Mouse (Mus musculus) lung, embryonic 15.5 days (tissue): ENCODE results near the gene Mrpl51. TPM values are rescaled to one million over a fixed set of nuclear protein-coding genes. Genes with fewer than 3 reads are reported as not detected.
A peak's percentile ranks its signal among the peaks of the same experiment; 100 is the strongest.

ENCODE experiments used
- ATAC-seq: fragments of 200-750 bp; cut with Nextera tagmentation; 2 replicates; pipeline ENCODE4 v1.8.0; 2017; ENCODE audit warnings: moderate number of reproducible peaks, borderline replicate concordance; ENCODE audit not compliant: low FRiP score, low TSS enrichment; ENCODE audit errors: extremely low read depth
- H3K27ac ChIP-seq: fragments of 300-500 bp; sonication (generic); 2 replicates; pipeline ENCODE4 v1.5.1; 2015; ENCODE audit warnings: moderate library complexity, mild to moderate bottlenecking, inconsistent platforms
- H3K27me3 ChIP-seq: fragments of 300-500 bp; sonication (generic); 2 replicates; pipeline ENCODE4 v1.6.1; 2015; ENCODE audit warnings: inconsistent platforms
- H3K36me3 ChIP-seq: fragments of 300-500 bp; sonication (generic); 2 replicates; pipeline ENCODE4 v1.6.1; 2015; ENCODE audit warnings: inconsistent platforms
- H3K4me1 ChIP-seq: fragments of 300-500 bp; sonication (generic); 2 replicates; pipeline ENCODE4 v1.6.1; 2015; ENCODE audit warnings: inconsistent platforms
- H3K4me2 ChIP-seq: fragments of 300-500 bp; sonication (generic); 2 replicates; pipeline ENCODE4 v1.6.1; 2015; ENCODE audit warnings: inconsistent platforms, mild to moderate bottlenecking, moderate library complexity
- H3K4me3 ChIP-seq: fragments of 300-500 bp; sonication (generic); 2 replicates; pipeline ENCODE4 v1.5.1; 2015; ENCODE audit warnings: mild to moderate bottlenecking, inconsistent platforms
- H3K9ac ChIP-seq: fragments of 300-500 bp; sonication (generic); 2 replicates; pipeline ENCODE4 v1.6.1; 2015; ENCODE audit warnings: inconsistent platforms
- H3K9me3 ChIP-seq: fragments of 300-500 bp; sonication (generic); 2 replicates; pipeline ENCODE4 v1.6.1; 2016; ENCODE audit warnings: inconsistent platforms
- WGBS: fragments of 180-500 bp; shearing (Covaris S2); methylation state at CpG from one replicate; pipeline ENCODE4 v1.1.7; 2015; 5-methylcytosine and 5-hydroxymethylcytosine counted together
- polyA plus RNA-seq: library from polyadenylated mRNA; unstranded; fragments of >200 nt; fragmentation: Nextera tagmentation; extraction: Ambion mirVana; gene quantifications from 2 replicates; pipeline ENCODE4 v1.2.1, GENCODE M21; 2015

Gene Mrpl51
- polyA plus RNA-seq, 1 experiment from 2014 or later: 208 TPM

- H3K4me2 ChIP-seq: no peak overlapping the region
- H3K27me3 ChIP-seq: no peaks in the 10 kb centered on the region
- 57% methylated on average over 2 of the region's 2 CpGs for WGBS
- H3K4me3 ChIP-seq: no peak overlapping the region
- H3K36me3 ChIP-seq: peaks cover 98% of the 10 kb centered on the region
- peaks cover 4% of the 10 kb centered on the region for H3K4me1 ChIP-seq
- H3K9me3 ChIP-seq: no peaks in the 10 kb centered on the region
- ATAC-seq: no peak
- no peak overlapping the region for H3K9ac ChIP-seq
- H3K27ac ChIP-seq: no peak overlapping the region
Observed at GRCm38 (mm10) chr6:125172474-125172873, 19.1 kb upstream of the Mrpl51 start.

- Histone ChIP-seq H3K4me3 (no peak overlapping the region), H3K4me1 (no peaks in the 10 kb centered on the region), H3K27ac (no peak overlapping the region), H3K36me3 (peaks cover 98% of the 10 kb centered on the region), H3K9me3 (no peaks in the 10 kb centered on the region), H3K4me2 (no peak overlapping the region), H3K27me3 (no peaks in the 10 kb centered on the region), H3K9ac (no peak overlapping the region)
- no peak for ATAC-seq
- WGBS: 86% methylated on average over 7 of the region's 7 CpGs
Observed at GRCm38 (mm10) chr6:125173256-125173655, 18.3 kb upstream of the Mrpl51 start.

- ATAC-seq: no peak
- no peak overlapping the region for H3K4me2 ChIP-seq
- H3K9ac ChIP-seq: no peak overlapping the region
- H3K27me3 ChIP-seq: no peaks in the 10 kb centered on the region
- no peak overlapping the region for H3K27ac ChIP-seq
- 89% methylated on average over 5 of the region's 5 CpGs for WGBS
- no peak overlapping the region for H3K4me3 ChIP-seq
- peaks cover 96% of the 10 kb centered on the region for H3K36me3 ChIP-seq
- H3K4me1 ChIP-seq: no peaks in the 10 kb centered on the region
- no peaks in the 10 kb centered on the region for H3K9me3 ChIP-seq
Observed at GRCm38 (mm10) chr6:125175469-125175868, 16.1 kb upstream of the Mrpl51 start.

- H3K4me3 ChIP-seq: no peak overlapping the region
- no peak overlapping the region for H3K9ac ChIP-seq
- H3K36me3 ChIP-seq: peaks cover 97% of the 10 kb centered on the region
- no peak overlapping the region for H3K27ac ChIP-seq
- ATAC-seq: no peak
- H3K4me2 ChIP-seq: no peak overlapping the region
- 95% methylated on average over 7 of the region's 7 CpGs for WGBS
- no peaks in the 10 kb centered on the region for H3K9me3 ChIP-seq
- no peaks in the 10 kb centered on the region for H3K27me3 ChIP-seq
- H3K4me1 ChIP-seq: no peaks in the 10 kb centered on the region
Observed at GRCm38 (mm10) chr6:125179601-125180000, 12.0 kb upstream of the Mrpl51 start.

- no peak overlapping the region for H3K4me2 ChIP-seq
- no peaks in the 10 kb centered on the region for H3K9me3 ChIP-seq
- no peaks in the 10 kb centered on the region for H3K27me3 ChIP-seq
- 78% methylated on average over 5 of the region's 5 CpGs for WGBS
- H3K4me1 ChIP-seq: no peaks in the 10 kb centered on the region
- no peak overlapping the region for H3K4me3 ChIP-seq
- peaks cover 97% of the 10 kb centered on the region for H3K36me3 ChIP-seq
- H3K27ac ChIP-seq: no peak overlapping the region
- H3K9ac ChIP-seq: no peak overlapping the region
- ATAC-seq: no peak
Observed at GRCm38 (mm10) chr6:125182133-125182532, 9.5 kb upstream of the Mrpl51 start.

GRCm38 (mm10) chr6:125186203-125186602 is 5.4 kb upstream of the Mrpl51 start:
- H3K9ac ChIP-seq: no peak overlapping the region
- H3K4me1 ChIP-seq: peaks cover 10% of the 10 kb centered on the region
- no peaks in the 10 kb centered on the region for H3K27me3 ChIP-seq
- H3K4me3 ChIP-seq: no peak overlapping the region
- H3K36me3 ChIP-seq: peaks cover 84% of the 10 kb centered on the region
- H3K27ac ChIP-seq: no peak overlapping the region
- H3K9me3 ChIP-seq: no peaks in the 10 kb centered on the region
- 96% methylated on average over 10 of the region's 10 CpGs for WGBS
- ATAC-seq: no peak
- H3K4me2 ChIP-seq: no peak overlapping the region

GRCm38 (mm10) chr6:125190816-125191215 is 785 bp upstream of the Mrpl51 start:
- Histone ChIP-seq H3K9me3 (no peaks in the 10 kb centered on the region), H3K27me3 (no peaks in the 10 kb centered on the region), H3K27ac (peak overlapping the region; percentile 99), H3K4me2 (peak overlapping the region; percentile 58), H3K36me3 (peaks cover 61% of the 10 kb centered on the region), H3K4me3 (peak overlapping the region; percentile 64), H3K9ac (peak overlapping the region; percentile 67), H3K4me1 (peaks cover 22% of the 10 kb centered on the region)
- ATAC-seq: no peak

- H3K36me3 ChIP-seq: peaks cover 48% of the 10 kb centered on the region
- peaks cover 22% of the 10 kb centered on the region for H3K4me1 ChIP-seq
- ATAC-seq: peak; percentile 93
- peak overlapping the region; percentile 64 for H3K4me3 ChIP-seq
- H3K27ac ChIP-seq: peak overlapping the region; percentile 99
- H3K27me3 ChIP-seq: no peaks in the 10 kb centered on the region
- peak overlapping the region; percentile 80 for H3K9ac ChIP-seq
- under 1% methylated on average over 34 of the region's 34 CpGs for WGBS
- H3K4me2 ChIP-seq: peak overlapping the region; percentile 66
- H3K9me3 ChIP-seq: no peaks in the 10 kb centered on the region
Observed at GRCm38 (mm10) chr6:125192016-125192714, 564 bp downstream of the Mrpl51 start.

- peaks cover 22% of the 10 kb centered on the region for H3K4me1 ChIP-seq
- H3K4me2 ChIP-seq: peak overlapping the region; percentile 66
- ATAC-seq: no peak
- peak overlapping the region; percentile 64 for H3K4me3 ChIP-seq
- WGBS: 25% methylated on average over 5 of the region's 5 CpGs
- H3K27ac ChIP-seq: peak overlapping the region; percentile 99
- H3K27me3 ChIP-seq: no peaks in the 10 kb centered on the region
- peaks cover 42% of the 10 kb centered on the region for H3K36me3 ChIP-seq
- H3K9ac ChIP-seq: peak overlapping the region; percentile 80
- no peaks in the 10 kb centered on the region for H3K9me3 ChIP-seq
Observed at GRCm38 (mm10) chr6:125192841-125193240, 1.2 kb downstream of the Mrpl51 start.

- Histone ChIP-seq H3K4me3 (0 out of 2 replicates have a peak overlapping the region, but pooled peaks have one; percentile 64), H3K9me3 (no peaks in the 10 kb centered on the region), H3K27me3 (no peaks in the 10 kb centered on the region), H3K4me2 (peak overlapping the region; percentile 66), H3K9ac (no peak overlapping the region), H3K4me1 (peaks cover 22% of the 10 kb centered on the region), H3K36me3 (peaks cover 36% of the 10 kb centered on the region), H3K27ac (no peak overlapping the region)
- 54% methylated on average over 7 of the region's 7 CpGs for WGBS
- no peak for ATAC-seq
Observed at GRCm38 (mm10) chr6:125193390-125193789, 1.8 kb downstream of the Mrpl51 start.

- Histone ChIP-seq H3K27me3 (no peaks in the 10 kb centered on the region), H3K36me3 (peaks cover 23% of the 10 kb centered on the region), H3K4me2 (no peak overlapping the region), H3K9ac (no peak overlapping the region), H3K27ac (no peak overlapping the region), H3K4me1 (peaks cover 12% of the 10 kb centered on the region), H3K4me3 (no peak overlapping the region), H3K9me3 (no peaks in the 10 kb centered on the region)
- 36% methylated on average over 1 of the region's 1 CpGs for WGBS
- ATAC-seq: no peak
Observed at GRCm38 (mm10) chr6:125195541-125196075, 4.0 kb downstream of the Mrpl51 start.

GRCm38 (mm10) chr6:125196301-125196700 is 4.7 kb downstream of the Mrpl51 start:
- 71% methylated on average over 3 of the region's 3 CpGs for WGBS

More at GRCm38 (mm10) chr6:125196301-125196700, 4.7 kb downstream of the Mrpl51 start:
- Histone ChIP-seq H3K27ac (no peak overlapping the region), H3K9me3 (no peaks in the 10 kb centered on the region), H3K27me3 (no peaks in the 10 kb centered on the region), H3K4me2 (no peak overlapping the region), H3K4me3 (no peak overlapping the region), H3K9ac (no peak overlapping the region), H3K4me1 (peaks cover 12% of the 10 kb centered on the region), H3K36me3 (peaks cover 23% of the 10 kb centered on the region)
- no peak for ATAC-seq
